ENCODE assay signal across 10 mouse cellular contexts in the genomic region with DNA sequence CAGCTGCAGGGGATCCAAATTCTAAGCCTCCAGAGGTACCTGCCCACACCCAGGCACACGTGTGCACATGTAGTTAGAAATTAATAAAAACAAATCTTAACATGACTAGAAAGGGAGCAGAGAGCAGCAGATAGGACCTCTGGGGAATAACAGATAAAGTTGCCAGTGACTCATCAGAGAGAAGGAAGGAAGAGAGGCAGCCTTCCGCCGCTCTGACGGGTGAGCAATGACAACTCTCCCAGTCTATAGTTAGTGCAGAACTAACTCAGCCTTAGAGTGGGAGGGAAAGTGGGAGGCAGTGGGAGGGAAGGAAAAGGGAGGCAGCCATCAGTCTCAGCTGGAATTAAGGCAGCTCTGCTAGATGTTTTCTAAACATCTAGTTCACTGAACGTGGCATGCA. TPM values are rescaled to one million over a fixed set of nuclear protein-coding genes. Genes with fewer than 3 reads are reported as not detected.
DNase-seq lines count a peak whose midpoint lies in the region; ATAC-seq lines count a peak whose summit lies in the region.
"Had no signal": no experiment of that assay in that cellular context is flagged by ENCODE, and none has a peak within 500 bp of the region (broad histone marks: within the 10 kb centered on the region; RNA-seq: fewer than 3 reads in every experiment).

No protein-coding gene starts in this region.

- H3K27me3 ChIP-seq in liver, embryonic 15.5 days, result no peaks in the 10 kb centered on the region
- no peaks in the 10 kb centered on the region for H3K27me3 ChIP-seq in hindbrain, embryonic 12.5 days
- no peaks in the 10 kb centered on the region for H3K27me3 ChIP-seq in forebrain, embryonic 14.5 days (replicated peaks; ENCODE audit: control insufficient read depth, insufficient read depth, low read length)
- H3K27me3 ChIP-seq: hindbrain, embryonic 15.5 days had no signal

- ATAC-seq in liver, embryonic 15.5 days (ENCODE audit: insufficient read depth), result peak; percentile 86
- ATAC-seq in hindbrain, embryonic 12.5 days (ENCODE audit: low FRiP score), result no peak
- no peak for ATAC-seq in forebrain, embryonic 14.5 days

- peak overlapping the region; percentile 74 for H3K27ac ChIP-seq in liver, embryonic 15.5 days (replicated peaks)
- no peak overlapping the region for H3K27ac ChIP-seq in hindbrain, embryonic 12.5 days
- H3K27ac ChIP-seq in forebrain, embryonic 14.5 days (ENCODE audit: low read depth, low read length), result no peak overlapping the region
- H3K27ac ChIP-seq: hindbrain, embryonic 15.5 days had no signal

- H3K36me3 ChIP-seq in liver, embryonic 15.5 days (replicated peaks), result no peaks in the 10 kb centered on the region
- H3K36me3 ChIP-seq in hindbrain, embryonic 12.5 days, result no peaks in the 10 kb centered on the region
- H3K36me3 ChIP-seq in forebrain, embryonic 14.5 days (ENCODE audit: control insufficient read depth, insufficient read depth, low read length), result no peaks in the 10 kb centered on the region
- H3K36me3 ChIP-seq: hindbrain, embryonic 15.5 days had no signal

- H3K4me1 ChIP-seq in liver, embryonic 15.5 days (replicated peaks), result peaks cover 70% of the 10 kb centered on the region
- H3K4me1 ChIP-seq in hindbrain, embryonic 12.5 days, result peaks cover 8% of the 10 kb centered on the region; the same call in 1 of the 2 replicates
- H3K4me1 ChIP-seq in forebrain, embryonic 14.5 days (ENCODE audit: control insufficient read depth, insufficient read depth, low read length), result 0 out of 2 replicates have a peak, but pooled peaks cover 2% of the 10 kb centered on the region

- H3K9ac ChIP-seq in liver, embryonic 15.5 days, result no peak overlapping the region
- H3K9ac ChIP-seq in hindbrain, embryonic 12.5 days, result no peak overlapping the region
- no peak overlapping the region for H3K9ac ChIP-seq in forebrain, embryonic 14.5 days (ENCODE audit: low read length)
- H3K9ac ChIP-seq: hindbrain, embryonic 15.5 days had no signal

- peak overlapping the region; percentile 38 for H3K4me2 ChIP-seq in liver, embryonic 15.5 days
- H3K4me2 ChIP-seq in hindbrain, embryonic 12.5 days (replicated peaks), result no peak overlapping the region
- H3K4me2 ChIP-seq in forebrain, embryonic 14.5 days (ENCODE audit: low read length), result no peak overlapping the region
- H3K4me2 ChIP-seq: hindbrain, embryonic 15.5 days had no signal

- H3K4me3 ChIP-seq in liver, embryonic 15.5 days (replicated peaks), result peak overlapping the region; percentile 9; the same call in 1 of the 2 replicates
- no peak overlapping the region for H3K4me3 ChIP-seq in hindbrain, embryonic 12.5 days
- H3K4me3 ChIP-seq in forebrain, embryonic 14.5 days (ENCODE audit: low read depth, low read length), result no peak overlapping the region
- H3K4me3 ChIP-seq: hindbrain, embryonic 15.5 days had no signal

- no peaks in the 10 kb centered on the region for H3K9me3 ChIP-seq in liver, embryonic 15.5 days (replicated peaks)
- H3K9me3 ChIP-seq in hindbrain, embryonic 12.5 days (replicated peaks), result no peaks in the 10 kb centered on the region
- H3K9me3 ChIP-seq in forebrain, embryonic 14.5 days (replicated peaks; ENCODE audit: control insufficient read depth, low read length), result no peaks in the 10 kb centered on the region
- H3K9me3 ChIP-seq: hindbrain, embryonic 15.5 days had no signal

- 18% methylated on average over 5 of the region's 5 CpGs for WGBS in liver, embryonic 15.5 days (ENCODE audit: insufficient replicate concordance)
- 87% methylated on average over 5 of the region's 5 CpGs for WGBS in hindbrain, embryonic 12.5 days
- WGBS in forebrain, embryonic 14.5 days, result 83% methylated on average over 5 of the region's 5 CpGs

- DNase-seq in kidney, postnatal 14 days, result peak; percentile 13
- no peak for DNase-seq in kidney, adult 8-10 months
- DNase-seq in MN1 (ENCODE audit: low spot score), result peak; percentile 59
- DNase-seq in c-Kit-positive CD71-positive TER-119-positive erythroid progenitor cells, embryonic 14.5 days (ENCODE audit: low spot score), result peak; percentile 60
- no peak for DNase-seq in layer of hippocampus, postnatal 14 days (ENCODE audit: low spot score in 2 of 2)
- no peak for DNase-seq in forebrain, embryonic 14.5 days (ENCODE audit: low spot score)
- DNase-seq: lung, postnatal 14 days had no signal

RNA-seq across cellular contexts. Expression of a gene that starts 21.7 kb away (rescaled TPM):
- polyA plus RNA-seq in liver, embryonic 15.5 days (2015; fragmentation: Nextera tagmentation; extraction: Ambion mirVana), result 7.3 and 8.6 TPM in 2 replicates
- 100 to 1,000 TPM; 180 to 182 TPM for total RNA-seq in layer of hippocampus, postnatal 14 days (2021)
- polyA plus RNA-seq in hindbrain, embryonic 12.5 days (2016; fragmentation: Nextera tagmentation; extraction: Ambion mirVana), result 78.4 and 82.9 TPM in 2 replicates
- 58.5 and 85.3 TPM in 2 replicates for polyA plus RNA-seq in forebrain, embryonic 14.5 days (2014; fragmentation: Nextera tagmentation; extraction: Ambion mirVana)

Comparison
In these comparisons a context has a peak if more than half of its experiments do, and no peak if none do; other contexts are left out.
1. DNase-seq: peak in kidney, postnatal 14 days (single experiment), MN1 (single experiment) and c-Kit-positive CD71-positive TER-119-positive erythroid progenitor cells, embryonic 14.5 days (single experiment); none in kidney, adult 8-10 months (0 of 2), layer of hippocampus, postnatal 14 days (0 of 2) and forebrain, embryonic 14.5 days (single experiment).